Mouse (Mus musculus) pancreas, adult 10 weeks (tissue): ENCODE results near the gene Klf3. TPM values are rescaled to one million over a fixed set of nuclear protein-coding genes. Genes with fewer than 3 reads are reported as not detected.

Experiments
- polyA plus RNA-seq: library from polyadenylated mRNA; stranded (reverse); fragments of 350-450 nt; fragmentation: Illumina TruSeq; extraction: RNeasy Lipid Tissue Mini Kit (QIAGEN cat#74804); gene quantifications from one replicate; pipeline ENCODE4 v1.2.3, GENCODE M21; 2015; ENCODE audit warnings: low read depth, low replicate concordance; ENCODE audit not compliant: insufficient read depth

The Klf3 gene
- polyA plus RNA-seq, result 9.9 TPM

GRCm38 (mm10) chr5:64802795-64803719 lies at the start of gene Klf3:
Klf3 (plus strand) TSS chr5:64803388.

Other genes starting within 250 kb of the Klf3 start
- 0.35 TPM for gene Tlr1, start 130.2 kb downstream of the Klf3 start, polyA plus RNA-seq
- gene Tlr6, start 156.7 kb downstream of the Klf3 start, polyA plus RNA-seq, result 1.1 TPM
- gene Fam114a1, start 166.7 kb downstream of the Klf3 start, polyA plus RNA-seq, result 19.3 TPM